Mouse (Mus musculus) kidney, postnatal 4 days (tissue): ENCODE data around the gene Hgd.

Source experiments
- DNase-seq, 2 experiments: peaks; one replicate each; pipeline ENCODE4 v3.0.0; 2021; ENCODE audit warnings: mixed read lengths in 2 of 2

Gene Hgd

DNA sequence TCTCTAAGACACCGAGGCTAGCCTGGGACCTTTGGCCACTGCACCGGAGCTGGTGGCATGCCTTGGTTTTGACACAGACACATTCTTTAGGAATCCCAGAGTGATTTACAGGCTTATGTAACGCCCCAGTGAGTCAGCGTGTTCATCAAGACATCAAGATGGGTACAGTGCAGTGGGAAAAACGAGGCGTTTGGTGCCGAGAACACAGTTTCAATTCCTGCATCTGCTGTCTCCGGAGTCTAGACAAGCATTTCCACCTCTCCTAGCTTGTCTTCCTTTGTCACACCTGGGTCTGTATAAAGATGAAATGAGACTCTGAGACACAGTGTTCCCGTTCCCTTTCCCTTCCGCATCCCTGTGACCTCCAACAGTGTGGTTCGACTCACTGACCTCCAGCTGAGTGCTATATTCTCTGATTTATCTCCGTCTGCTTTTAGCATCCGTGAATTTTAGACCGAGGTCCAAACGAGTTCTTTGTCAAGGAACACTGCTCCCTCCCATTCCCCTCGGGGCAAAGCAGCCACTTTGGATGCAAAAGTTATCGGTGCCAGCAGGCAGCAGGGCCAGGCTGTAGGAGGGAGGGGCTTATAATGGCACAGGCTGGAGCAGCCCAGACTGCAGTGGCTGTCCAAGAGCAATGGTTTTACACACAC lies 96.2 kb downstream of the Hgd start:
- peak; percentile 62 to 72 for DNase-seq

DNA sequence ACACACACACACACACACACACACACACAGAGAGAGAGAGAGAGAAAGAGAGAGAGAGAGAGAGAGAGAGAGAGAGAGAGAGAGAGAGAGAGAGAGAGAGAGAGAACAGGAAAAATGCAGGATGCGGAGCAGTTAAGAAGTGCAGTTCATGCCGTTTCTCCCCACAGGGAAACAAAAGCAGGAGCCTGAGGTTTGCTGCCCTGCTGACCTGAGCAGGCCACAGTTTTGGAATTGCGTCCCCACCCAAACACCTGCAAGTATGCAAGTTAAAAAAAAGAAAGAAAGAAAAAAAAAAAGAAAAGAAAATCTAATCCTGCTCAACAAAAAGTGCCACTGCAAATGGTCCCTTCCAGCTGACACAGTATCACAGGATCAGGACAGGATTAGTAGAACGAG lies 96.7 kb downstream of the Hgd start:
- DNase-seq = no peak

DNA sequence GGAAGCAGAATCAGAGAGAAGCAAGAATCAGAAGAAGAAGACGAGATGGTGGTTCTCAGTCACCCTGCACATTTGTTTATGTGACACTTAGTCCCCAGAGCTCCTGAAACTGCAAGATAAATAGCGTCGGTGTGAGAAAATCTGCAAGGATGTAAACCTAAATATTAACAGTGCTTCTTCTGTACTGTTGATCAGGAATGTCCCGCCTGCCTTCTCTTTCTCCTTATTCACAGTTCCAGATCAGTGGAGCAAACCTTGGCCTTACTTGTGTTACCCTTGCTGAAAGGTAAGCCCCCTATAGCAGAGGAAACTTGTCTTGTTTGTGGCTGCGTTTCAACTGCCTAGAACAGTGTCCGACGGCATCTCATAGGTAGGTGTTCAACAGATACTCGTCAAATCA lies 97.6 kb downstream of the Hgd start:
- DNase-seq = no peak

DNA sequence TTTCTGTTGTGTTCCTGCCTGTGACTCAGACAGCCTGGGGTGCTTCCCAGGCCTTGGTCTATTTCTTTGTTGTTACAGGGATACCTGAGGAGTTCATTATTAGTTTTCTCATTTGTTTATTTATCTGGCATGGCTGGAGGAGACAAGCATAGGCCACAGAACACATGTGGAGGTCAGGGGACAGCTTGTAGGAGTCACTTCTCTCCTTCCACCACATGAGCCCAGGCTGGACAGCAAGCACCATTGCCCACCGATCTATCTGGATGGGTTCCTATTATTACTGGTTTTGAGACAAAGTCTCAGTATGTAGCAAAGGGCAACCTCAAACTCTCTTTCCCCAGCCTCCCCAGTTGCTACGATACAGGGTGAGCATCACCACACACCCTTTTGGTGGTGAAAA lies 100.3 kb downstream of the Hgd start:
- DNase-seq = no peak

DNA sequence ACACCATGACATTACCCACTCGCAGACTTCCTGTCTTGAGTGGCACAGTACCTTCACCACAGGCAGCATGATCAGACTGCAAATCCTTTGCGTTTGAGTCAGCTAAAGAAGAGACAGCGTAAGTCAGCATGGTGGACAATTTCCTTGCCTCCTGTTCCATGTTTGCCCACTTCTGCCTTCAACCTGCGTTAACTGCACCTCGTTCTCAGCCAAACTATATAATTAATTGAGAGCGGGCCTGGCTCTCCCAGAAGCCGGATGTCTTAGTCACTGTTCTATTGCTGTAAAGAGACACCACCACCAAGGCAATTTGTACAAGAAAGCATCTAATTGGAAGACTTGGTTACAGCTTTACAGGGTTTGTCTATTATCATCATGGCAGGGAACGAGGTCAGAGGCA lies 100.9 kb downstream of the Hgd start:
- no peak for DNase-seq
